ENCODE assay signal across 8 mouse cellular contexts in the genomic region with DNA sequence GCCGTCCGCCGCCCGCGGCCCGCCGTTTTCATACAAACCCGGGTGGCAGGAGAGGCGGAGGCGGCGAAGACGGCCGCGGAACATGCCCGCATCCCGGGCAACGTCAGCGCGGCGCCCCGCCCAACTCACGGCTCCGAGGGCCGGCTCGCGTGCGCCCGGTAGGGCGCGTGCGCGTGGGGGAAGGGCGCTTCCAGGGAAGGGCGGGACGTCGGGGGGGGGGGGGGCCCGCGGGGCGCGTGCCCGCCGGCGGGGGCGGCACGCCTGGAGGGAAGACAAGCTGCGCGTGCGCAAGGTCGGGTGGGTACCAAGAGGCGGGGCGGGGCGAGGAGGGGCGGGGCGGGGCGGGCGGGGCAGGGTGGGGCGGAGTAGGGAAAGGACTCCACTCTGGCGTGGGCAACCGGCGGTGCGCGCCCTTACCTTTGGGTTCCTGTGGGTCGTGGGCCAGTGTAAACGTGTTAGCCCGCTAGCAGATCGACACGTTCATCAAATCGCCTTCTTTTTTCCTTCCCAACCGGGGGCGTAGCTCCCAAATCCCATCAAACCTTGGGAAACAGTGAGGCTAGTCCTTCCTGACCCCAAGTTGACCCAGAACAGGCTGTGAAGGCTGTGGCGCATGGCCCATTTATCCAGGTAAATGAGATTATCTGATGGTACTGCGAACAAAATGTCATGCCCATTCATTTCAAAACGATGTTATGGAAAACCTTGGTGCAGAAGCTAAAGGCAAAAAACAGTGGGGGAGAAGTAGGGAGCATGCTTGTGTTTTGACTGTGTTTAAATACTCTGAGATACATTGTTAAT. TPM values are rescaled to one million over a fixed set of nuclear protein-coding genes. Genes with fewer than 3 reads are reported as not detected.
DNase-seq lines count a peak whose midpoint lies in the region; ATAC-seq and TF ChIP-seq lines count a peak whose summit lies in the region.

No protein-coding gene starts in this region.

- H3K4me3 ChIP-seq in C2C12 (ENCODE audit: insufficient read depth, poor library complexity, severe bottlenecking) = peak overlapping the region; percentile 52
- H3K4me3 ChIP-seq in embryonic fibroblast, embryonic 13.5 days (ENCODE audit: insufficient read depth, low read length) = peak overlapping the region; percentile 72
- peak overlapping the region; percentile 92 for H3K4me3 ChIP-seq in heart, embryonic 10.5 days
- H3K4me3 ChIP-seq in kidney, embryonic 14.5 days (ENCODE audit: low read length) = peak overlapping the region; percentile 72
- H3K4me3 ChIP-seq in limb, embryonic 15.5 days = peak overlapping the region; percentile 71
- H3K4me3 ChIP-seq in midbrain, postnatal 0 days (ENCODE audit: low read depth, low read length) = peak overlapping the region; percentile 77

- H3K4me1 ChIP-seq in embryonic fibroblast, embryonic 13.5 days (ENCODE audit: control insufficient read depth, insufficient read depth, low read length) = no peaks in the 10 kb centered on the region
- peaks cover 13% of the 10 kb centered on the region for H3K4me1 ChIP-seq in heart, embryonic 10.5 days
- H3K4me1 ChIP-seq in kidney, embryonic 14.5 days (ENCODE audit: control insufficient read depth, insufficient read depth, low read length) = peaks cover 14% of the 10 kb centered on the region
- peaks cover 12% of the 10 kb centered on the region; the same call in 1 of the 2 replicates for H3K4me1 ChIP-seq in limb, embryonic 15.5 days
- H3K4me1 ChIP-seq in midbrain, postnatal 0 days (ENCODE audit: insufficient read depth, low read length) = peaks cover 13% of the 10 kb centered on the region

- H3ac ChIP-seq in C2C12 (ENCODE audit: control insufficient read depth, insufficient read length, low read depth) = peak overlapping the region; percentile 99

- peaks cover 27% of the 10 kb centered on the region for H3K79me3 ChIP-seq in C2C12 (ENCODE audit: low read depth)

- DNase-seq in brain, adult 2 months (ENCODE audit: low read depth, low spot score) = peak; percentile 96
- peak; percentile 94 for DNase-seq in heart, embryonic 10.5 days (ENCODE audit: low spot score)
- DNase-seq in midbrain, postnatal 0 days (ENCODE audit: low spot score) = peak; percentile 89
- peak; percentile 72 to 77 for DNase-seq in spleen, postnatal 14 days (ENCODE audit: low spot score in 2 of 2)

- H3K79me2 ChIP-seq in C2C12 (ENCODE audit: control insufficient read depth, insufficient read depth) = peaks cover 45% of the 10 kb centered on the region

- no peak overlapping the region for H3K27ac ChIP-seq in embryonic fibroblast, embryonic 13.5 days (ENCODE audit: insufficient read depth, low read length)
- H3K27ac ChIP-seq in heart, embryonic 10.5 days = peak overlapping the region; percentile 92
- H3K27ac ChIP-seq in kidney, embryonic 14.5 days (ENCODE audit: low read depth, low read length) = peak overlapping the region; percentile 67
- H3K27ac ChIP-seq in limb, embryonic 15.5 days = peak overlapping the region; percentile 68
- H3K27ac ChIP-seq in midbrain, postnatal 0 days (ENCODE audit: low read depth, low read length) = peak overlapping the region; percentile 82

- no peaks in the 10 kb centered on the region for H3K9me3 ChIP-seq in heart, embryonic 10.5 days
- no peaks in the 10 kb centered on the region for H3K9me3 ChIP-seq in kidney, embryonic 14.5 days (ENCODE audit: control insufficient read depth, low read length)
- H3K9me3 ChIP-seq in limb, embryonic 15.5 days = no peaks in the 10 kb centered on the region
- H3K9me3 ChIP-seq in midbrain, postnatal 0 days (ENCODE audit: low read length) = no peaks in the 10 kb centered on the region

- peak overlapping the region; percentile 81 for H3K9ac ChIP-seq in kidney, embryonic 14.5 days (ENCODE audit: low read depth, low read length)
- peak overlapping the region; percentile 68 for H3K9ac ChIP-seq in limb, embryonic 15.5 days
- peak overlapping the region; percentile 84 for H3K9ac ChIP-seq in midbrain, postnatal 0 days (replicated peaks; ENCODE audit: low read length, poor library complexity, severe bottlenecking)

- ATAC-seq in kidney, embryonic 14.5 days (ENCODE audit: low FRiP score, low TSS enrichment) = peak; percentile 93
- ATAC-seq in limb, embryonic 15.5 days (ENCODE audit: insufficient number of reproducible peaks, low FRiP score, low TSS enrichment, low read depth) = peak; percentile 81
- peak; percentile 90 for ATAC-seq in midbrain, postnatal 0 days (ENCODE audit: low FRiP score)

- H3K36me3 ChIP-seq in C2C12 (ENCODE audit: control insufficient read depth, insufficient read depth) = no peaks in the 10 kb centered on the region
- H3K36me3 ChIP-seq in heart, embryonic 10.5 days = no peaks in the 10 kb centered on the region
- H3K36me3 ChIP-seq in kidney, embryonic 14.5 days (ENCODE audit: control insufficient read depth, insufficient read depth, low read length) = no peaks in the 10 kb centered on the region
- no peaks in the 10 kb centered on the region for H3K36me3 ChIP-seq in limb, embryonic 15.5 days
- H3K36me3 ChIP-seq in midbrain, postnatal 0 days (ENCODE audit: insufficient read depth, low read length) = no peaks in the 10 kb centered on the region

- H3K4me2 ChIP-seq in kidney, embryonic 14.5 days (replicated peaks; ENCODE audit: low read depth, low read length) = peak overlapping the region; percentile 91
- peak overlapping the region; percentile 92 for H3K4me2 ChIP-seq in limb, embryonic 15.5 days
- H3K4me2 ChIP-seq in midbrain, postnatal 0 days (ENCODE audit: low read depth, low read length, poor library complexity, severe bottlenecking) = peak overlapping the region; percentile 70

- under 1% methylated on average over 47 of the region's 73 CpGs for WGBS in heart, embryonic 10.5 days
- under 1% methylated on average over 41 of the region's 73 CpGs for WGBS in kidney, embryonic 14.5 days
- under 1% methylated on average over 38 of the region's 73 CpGs for WGBS in limb, embryonic 15.5 days
- WGBS in midbrain, postnatal 0 days = under 1% methylated on average over 30 of the region's 73 CpGs

- TF ChIP-seq CTCF in C2C12 (IDR thresholded peaks at IDR 0.05; ENCODE audit: control insufficient read depth, insufficient read depth, insufficient read length) = no peak
- no peak for TF ChIP-seq CTCF in embryonic fibroblast, embryonic 13.5 days (IDR thresholded peaks at IDR 0.05; ENCODE audit: borderline replicate concordance, insufficient read depth, low read length)
- no peak for TF ChIP-seq CTCF in midbrain, postnatal 0 days (IDR thresholded peaks at IDR 0.05)

- no peaks in the 10 kb centered on the region for H3K27me3 ChIP-seq in C2C12 (ENCODE audit: control insufficient read depth, insufficient read depth, insufficient read length)
- no peaks in the 10 kb centered on the region for H3K27me3 ChIP-seq in heart, embryonic 10.5 days (ENCODE audit: insufficient read depth, poor library complexity, severe bottlenecking)
- no peaks in the 10 kb centered on the region for H3K27me3 ChIP-seq in kidney, embryonic 14.5 days (ENCODE audit: control insufficient read depth, insufficient read depth, low read length)
- no peaks in the 10 kb centered on the region for H3K27me3 ChIP-seq in limb, embryonic 15.5 days
- H3K27me3 ChIP-seq in midbrain, postnatal 0 days (ENCODE audit: insufficient read depth, low read length) = no peaks in the 10 kb centered on the region

- peak; percentile 85 for TF ChIP-seq POLR2A in embryonic fibroblast, embryonic 13.5 days (IDR thresholded peaks at IDR 0.05; ENCODE audit: low read depth, low read length)

TF ChIP-seq in C2C12, 6 proteins besides CTCF, POLR2A, EP300 and RAD21:
- no peak for TF ChIP-seq MYOD1 (IDR thresholded peaks at IDR 0.05; ENCODE audit: control insufficient read depth, insufficient read length, low read depth)
- no peak for TF ChIP-seq USF1 (IDR thresholded peaks at IDR 0.05; ENCODE audit: low read depth)
- TF ChIP-seq FOSL1 (IDR thresholded peaks at IDR 0.05; ENCODE audit: insufficient read depth, low read length, poor library complexity, severe bottlenecking) = no peak
- TF ChIP-seq CEBPB (IDR thresholded peaks at IDR 0.05; ENCODE audit: low read depth) = no peak
- TF ChIP-seq MYOG (IDR thresholded peaks at IDR 0.05; ENCODE audit: control insufficient read depth, extremely low read depth, insufficient read length) = no peak
- TF ChIP-seq MAX (IDR thresholded peaks at IDR 0.05) = no peak

RNA-seq across cellular contexts. Expression of a gene that starts 27.6 kb away (rescaled TPM):
- polyA plus RNA-seq in C2C12 (2012; fragmentation: generic; extraction: Trizol) = 7.5 TPM
- polyA plus RNA-seq in embryonic fibroblast, embryonic 13.5 days (2011; ENCODE audit: insufficient read length, low read depth, missing spikeins) = 62.4 and 62.8 TPM in 2 replicates
- polyA plus RNA-seq in heart, embryonic 10.5 days (2016; fragmentation: Nextera tagmentation; extraction: Ambion mirVana) = 8.8 and 14.4 TPM in 2 replicates
- 17.9 and 18.6 TPM in 2 replicates for polyA plus RNA-seq in kidney, embryonic 14.5 days (2014; fragmentation: Nextera tagmentation; extraction: Ambion mirVana)
- polyA plus RNA-seq in limb, embryonic 15.5 days (2015; fragmentation: Nextera tagmentation; extraction: Ambion mirVana) = 9.3 and 12.2 TPM in 2 replicates
- 125 and 129 TPM in 2 replicates for total RNA-seq in midbrain, postnatal 0 days (2014; rRNA removed)
- 70.8 and 74.0 TPM in 2 replicates for polyA plus RNA-seq in midbrain, postnatal 0 days (2015; fragmentation: Nextera tagmentation; extraction: Ambion mirVana)

RNA-seq across cellular contexts. Expression of a gene that starts 27.7 kb away (rescaled TPM):
- 35.1 TPM for polyA plus RNA-seq in C2C12 (2012; fragmentation: generic; extraction: Trizol)
- polyA plus RNA-seq in embryonic fibroblast, embryonic 13.5 days (2011; ENCODE audit: insufficient read length, low read depth, missing spikeins) = 106 and 121 TPM in 2 replicates
- polyA plus RNA-seq in heart, embryonic 10.5 days (2016; fragmentation: Nextera tagmentation; extraction: Ambion mirVana) = 78.9 and 92.6 TPM in 2 replicates
- polyA plus RNA-seq in kidney, embryonic 14.5 days (2014; fragmentation: Nextera tagmentation; extraction: Ambion mirVana) = 93.0 and 101 TPM in 2 replicates
- polyA plus RNA-seq in limb, embryonic 15.5 days (2015; fragmentation: Nextera tagmentation; extraction: Ambion mirVana) = 74.2 and 80.9 TPM in 2 replicates
- total RNA-seq in midbrain, postnatal 0 days (2014; rRNA removed) = 47.2 and 72.9 TPM in 2 replicates
- polyA plus RNA-seq in midbrain, postnatal 0 days (2015; fragmentation: Nextera tagmentation; extraction: Ambion mirVana) = 109 and 117 TPM in 2 replicates
